Mouse (Mus musculus): ENCODE measurements at regions not wholly inside any gene's neighbourhood (a gene's known extent, or its start where the extent isn't known, plus 50 kb on each side); places are given as distances from the start of the nearest gene placed in this dataset.

GRCm38 (mm10) chr8:6590146-6590545 is 1485.0 kb upstream of the Slc10a2 start:
- TF ChIP-seq CTCF (IDR thresholded peaks at IDR 0.05; ENCODE audit: low read depth, low read length) (no peak), POLR2A (IDR thresholded peaks at IDR 0.05; ENCODE audit: borderline replicate concordance, low read depth, low read length) (no peak)

Measured in bone marrow macrophage, adult 2 months (primary cell).